Mouse (Mus musculus) layer of hippocampus, adult 8-10 months (tissue): Measurements from ENCODE around the gene Syngap1. TPM values are rescaled to one million over a fixed set of nuclear protein-coding genes. Genes with fewer than 3 reads are reported as not detected.
"Not testable (repeated sequence)": the region's sequence is repeated elsewhere in the genome, so short reads cannot be mapped to it uniquely, and the experiment has no call there.

Experiments used
- DNase-seq, 2 experiments: peaks; one replicate each; pipeline ENCODE4 v3.0.0; 2022; ENCODE audit warnings: low spot score in 2 of 2
- total RNA-seq, 4 experiments: library from RNA; stranded (reverse); gene quantifications; 2 replicates each; pipeline ENCODE4 v1.2.4; 2022

Gene Syngap1
- 100 to 1,000 TPM; 353 to 466 (median 403) TPM for total RNA-seq

DNA sequence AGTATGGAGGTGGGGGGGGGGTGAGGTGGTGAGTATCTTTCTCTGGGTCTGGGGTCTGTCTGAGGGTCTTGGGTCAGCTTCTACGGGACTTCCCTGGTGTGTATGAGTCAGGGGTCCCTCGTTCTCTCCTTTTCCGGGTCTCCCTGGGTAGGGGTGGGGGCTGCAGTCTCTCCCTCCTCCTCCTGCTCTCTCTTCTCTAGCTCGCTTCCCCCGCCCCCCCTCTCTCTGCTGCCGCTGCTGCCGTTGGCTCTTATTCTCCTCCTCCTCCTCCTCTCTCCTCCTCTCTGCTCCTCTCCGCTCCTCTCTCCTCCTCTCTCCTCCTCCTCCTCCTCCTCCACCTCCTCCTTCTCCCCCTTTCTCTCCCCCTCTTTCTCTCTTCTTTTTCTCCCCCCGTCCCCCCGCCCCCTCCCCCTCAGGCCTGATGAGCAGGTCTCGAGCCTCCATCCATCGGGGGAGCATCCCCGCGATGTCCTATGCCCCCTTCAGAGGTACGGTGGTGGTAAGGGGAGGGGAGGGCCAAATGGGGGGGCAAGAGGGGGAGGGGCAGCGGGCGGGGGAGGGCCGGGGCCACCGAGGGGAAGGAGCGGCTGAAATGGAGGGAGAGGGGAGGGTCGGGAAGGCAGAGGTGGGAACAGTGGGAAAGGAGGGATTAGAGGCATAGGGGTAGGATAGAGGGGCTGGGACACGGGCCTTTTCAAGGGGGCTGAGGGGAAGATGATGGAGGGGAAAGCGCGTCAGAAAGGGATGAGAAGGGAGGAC, at the start of gene Syngap1:
Syngap1 (plus strand) TSS at position 223 of the 759 bp plus-strand sequence.
- peak in 1 of 2 experiments; percentile 42 for DNase-seq

DNA sequence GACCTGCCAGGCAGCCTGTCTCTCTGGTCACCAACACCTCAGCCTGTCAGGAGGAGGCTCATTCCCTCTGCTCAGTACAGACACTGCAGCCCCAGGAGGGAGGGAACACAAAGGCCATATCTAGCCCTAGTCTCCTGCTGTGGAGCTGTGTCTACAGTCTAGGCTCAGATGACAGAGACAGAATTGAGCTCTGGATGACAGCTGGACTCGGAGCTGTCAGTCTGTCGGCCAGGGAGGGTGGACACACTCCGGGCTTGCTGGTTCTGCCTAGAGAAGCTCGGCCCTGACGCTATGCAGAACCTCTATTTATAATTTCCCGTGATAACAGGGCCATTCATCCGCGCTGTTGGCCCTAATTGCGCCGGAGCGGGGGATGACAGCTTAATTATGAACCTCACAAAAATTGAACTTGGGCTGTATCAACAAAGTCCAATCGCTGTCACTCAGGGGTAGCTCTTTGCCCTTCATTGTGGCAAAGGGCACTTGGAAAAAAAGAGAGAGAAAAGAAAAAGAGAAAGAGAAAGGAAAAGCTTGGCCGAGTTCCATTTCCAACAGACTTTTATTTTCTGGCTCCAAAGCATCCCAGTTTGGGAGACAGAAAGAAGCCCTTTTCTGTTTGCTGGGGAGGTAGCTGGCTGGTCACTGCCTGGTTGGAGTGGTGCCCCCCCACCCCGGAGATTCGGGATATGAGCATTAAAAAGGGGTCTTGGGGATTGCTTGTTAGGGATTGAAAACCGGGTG, 48.2 kb upstream of the Syngap1 start:
- DNase-seq, result peak; percentile 31 to 49

DNA sequence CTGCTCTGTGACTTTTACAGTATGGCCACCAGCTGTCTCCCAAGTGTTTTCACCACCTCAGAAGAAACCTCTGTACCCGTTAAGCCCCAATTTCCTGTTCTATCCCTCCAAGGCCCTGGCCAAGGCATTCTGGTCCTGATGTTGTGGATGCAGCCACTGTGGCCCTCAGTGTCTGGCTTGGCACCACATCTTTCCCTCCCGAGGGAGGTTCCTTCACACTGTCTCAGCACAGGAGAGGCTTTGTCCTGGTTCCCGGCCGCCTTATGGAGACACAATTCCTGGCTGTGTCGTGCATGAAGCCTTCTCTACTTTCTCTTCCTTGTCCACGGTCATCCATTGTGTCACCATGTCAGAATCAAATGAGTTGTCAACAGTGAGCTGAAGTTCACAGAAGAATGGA, 47.6 kb upstream of the Syngap1 start:
- no peak for DNase-seq

DNA sequence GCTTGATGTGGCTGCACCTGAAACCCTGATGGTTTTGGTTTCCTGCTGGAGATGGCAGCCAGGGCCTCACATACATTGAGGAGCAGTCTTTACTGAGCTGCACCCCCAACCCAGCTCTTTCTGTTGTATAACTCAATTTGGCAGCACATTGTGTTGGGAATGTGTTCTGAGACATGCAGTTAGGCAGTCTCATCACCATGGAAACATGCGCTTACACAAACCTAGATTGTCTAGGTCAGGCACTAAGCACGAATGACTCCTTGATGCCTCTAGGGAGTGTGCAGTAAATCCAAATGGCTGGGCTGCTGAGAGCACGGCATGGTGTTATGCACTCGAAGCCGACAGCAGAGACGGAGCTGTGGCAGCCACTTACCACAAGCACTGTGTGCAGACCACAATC, 46.7 kb upstream of the Syngap1 start:
- peak; percentile 50 to 55 for DNase-seq

DNA sequence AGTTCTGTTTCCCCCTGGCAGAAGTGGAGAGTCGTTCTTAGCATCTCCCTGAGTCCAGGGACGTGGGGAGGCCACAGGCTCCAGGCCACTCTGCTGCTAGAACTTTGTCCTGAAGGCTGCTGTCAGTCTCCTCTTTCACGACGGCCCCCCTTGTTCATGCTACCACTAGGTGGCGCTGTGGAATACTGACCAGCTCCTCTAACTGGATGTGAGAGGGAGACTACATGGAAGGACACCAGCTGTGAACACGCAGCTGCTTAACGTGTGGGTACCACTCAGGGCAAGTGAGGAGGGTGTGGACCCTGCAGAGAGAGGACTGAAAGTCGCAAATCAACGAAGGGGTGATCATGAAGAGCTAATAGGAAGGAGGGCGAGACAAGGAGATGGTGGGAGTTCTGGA, 45.5 kb upstream of the Syngap1 start:
- peak in 1 of 2 experiments; percentile 58 for DNase-seq

DNA sequence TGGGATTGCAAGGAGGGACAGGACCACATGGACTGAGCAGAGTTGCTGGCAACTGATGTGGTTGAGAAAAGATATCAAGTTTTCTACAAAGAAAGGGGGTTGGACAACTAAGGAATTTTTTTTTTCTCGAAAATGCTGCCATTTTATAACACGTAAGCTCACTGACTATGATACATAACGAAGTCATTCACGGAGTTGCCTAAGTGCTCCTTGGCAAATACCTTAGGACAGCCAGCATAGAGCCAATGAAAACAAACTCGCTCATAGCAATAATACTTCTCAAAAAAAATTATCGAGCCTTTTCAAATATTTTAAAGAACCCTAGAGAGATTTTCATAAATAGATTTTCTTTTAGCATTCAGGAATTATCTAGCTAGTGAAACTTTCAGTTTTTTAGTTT, 40.1 kb upstream of the Syngap1 start:
- DNase-seq, result no peak

DNA sequence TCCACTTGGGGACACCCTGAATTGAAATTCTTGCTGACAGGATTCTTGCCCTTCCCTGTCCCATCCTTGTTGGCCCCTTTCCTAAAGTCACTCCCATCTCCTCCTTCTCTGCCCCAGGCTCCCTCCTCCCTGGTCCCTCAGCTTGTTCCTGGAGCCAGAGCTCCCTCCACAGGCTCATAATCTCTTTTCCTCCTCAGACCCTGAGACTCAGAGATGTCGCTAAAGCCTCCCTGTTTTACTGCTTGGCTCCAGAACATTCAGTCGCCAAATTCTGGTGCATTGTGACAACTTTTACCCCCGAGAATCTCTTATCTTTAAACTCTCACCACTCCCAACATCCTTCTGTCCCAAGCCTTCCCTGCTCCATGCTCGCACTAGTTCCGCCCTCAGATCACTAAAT, 36.7 kb upstream of the Syngap1 start:
- DNase-seq, result no peak

DNA sequence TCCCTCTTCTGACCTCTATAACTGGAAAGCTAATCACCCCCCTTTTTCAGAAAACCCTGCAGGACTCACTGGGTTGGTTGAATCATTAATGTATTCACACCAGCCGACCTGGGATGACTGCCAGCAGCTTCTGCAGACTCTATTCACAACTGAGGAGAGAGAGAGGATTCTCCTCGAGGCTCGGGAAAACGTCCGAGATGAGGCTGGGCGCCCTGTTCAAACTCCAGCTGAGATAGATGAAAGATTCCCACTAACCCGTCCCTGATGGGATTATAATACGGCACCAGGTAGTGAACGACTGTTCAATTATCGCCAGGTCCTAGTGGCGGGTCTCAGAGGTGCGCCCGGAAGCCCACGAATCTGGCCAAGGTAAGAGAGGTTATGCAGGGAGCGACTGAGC, 33.5 kb upstream of the Syngap1 start:
- DNase-seq, result not testable (repeated sequence)

DNA sequence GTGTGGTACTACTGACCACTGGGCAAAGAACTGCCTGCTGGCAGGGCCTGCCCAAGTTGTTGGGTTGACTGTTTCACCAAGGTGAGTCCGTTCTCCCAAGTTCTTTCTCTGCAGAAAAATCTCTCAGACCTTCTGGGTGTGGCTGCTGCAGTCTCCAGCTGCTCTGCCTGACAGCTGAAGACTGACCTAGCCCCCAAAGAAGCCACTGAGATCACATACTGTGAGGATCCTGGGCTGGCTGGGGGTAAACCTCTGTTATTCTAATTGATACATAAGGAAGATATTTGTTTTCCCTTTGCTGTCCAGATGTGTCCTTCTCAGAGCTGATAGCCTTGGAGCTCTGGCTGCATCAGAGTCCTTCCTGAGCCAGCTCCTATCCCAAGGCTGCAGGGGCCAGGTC, 25.8 kb upstream of the Syngap1 start:
- no peak for DNase-seq

DNA sequence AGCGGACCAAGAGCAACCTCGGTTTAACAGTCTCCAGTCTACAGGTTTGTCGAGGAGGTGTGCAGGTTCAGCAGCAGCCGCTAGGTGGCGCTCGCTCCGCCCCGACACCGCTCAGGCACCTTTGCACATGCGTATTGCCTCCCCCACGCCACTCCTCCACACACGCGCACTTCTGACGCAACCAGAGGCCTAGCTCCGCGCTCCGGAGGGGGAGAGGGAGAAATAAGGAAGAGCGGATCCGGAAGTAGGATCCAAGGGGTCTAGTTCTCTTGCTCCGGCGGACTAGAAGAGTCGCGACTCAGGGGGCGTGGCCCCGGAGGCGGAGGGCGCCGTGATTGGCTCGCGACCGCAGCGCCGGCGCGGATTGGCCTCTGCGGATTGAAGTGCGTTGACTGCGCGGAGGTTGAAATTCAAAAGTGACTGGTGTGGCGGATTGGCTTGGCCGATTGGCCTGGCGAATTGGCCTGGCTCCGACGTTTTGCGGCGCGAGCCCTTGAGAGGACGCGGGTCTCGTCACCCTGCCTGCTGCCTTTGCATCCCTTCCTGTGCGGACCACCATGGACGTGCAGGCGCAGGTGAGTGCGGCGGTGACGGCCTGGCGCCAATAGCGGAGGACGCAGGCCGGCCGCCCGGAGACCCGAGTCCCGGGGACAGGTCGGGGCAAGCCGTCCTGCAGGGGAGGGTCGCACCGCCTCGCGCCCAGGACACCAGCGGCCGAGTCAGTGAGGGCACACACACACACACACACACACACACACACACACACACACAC, 24.2 kb upstream of the Syngap1 start, which contains the start of gene Kifc5b:
Kifc5b (plus strand) TSS at position 381 of the 772 bp plus-strand sequence.
- DNase-seq, result peak; percentile 99 to 100

DNA sequence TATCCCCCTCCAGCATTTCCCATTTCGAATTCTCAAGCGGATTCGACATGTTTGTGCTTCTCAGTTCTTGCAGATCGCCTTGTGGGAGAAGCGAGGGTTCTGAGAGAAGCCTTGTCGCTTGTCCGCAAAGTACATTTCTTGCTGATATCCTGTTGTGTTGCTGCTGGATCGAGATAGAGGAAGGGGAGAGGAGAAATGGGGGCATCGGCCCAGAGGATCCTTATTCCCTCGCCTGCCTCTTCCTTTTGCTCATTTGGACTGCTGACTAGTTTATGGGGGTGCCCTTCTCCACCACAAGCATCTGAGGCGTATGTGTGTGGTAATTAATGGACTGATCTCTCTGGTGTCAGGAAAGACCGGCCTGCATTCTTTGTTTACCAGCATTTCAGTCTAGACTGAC, 23.5 kb upstream of the Syngap1 start:
- DNase-seq, result not testable (repeated sequence)

DNA sequence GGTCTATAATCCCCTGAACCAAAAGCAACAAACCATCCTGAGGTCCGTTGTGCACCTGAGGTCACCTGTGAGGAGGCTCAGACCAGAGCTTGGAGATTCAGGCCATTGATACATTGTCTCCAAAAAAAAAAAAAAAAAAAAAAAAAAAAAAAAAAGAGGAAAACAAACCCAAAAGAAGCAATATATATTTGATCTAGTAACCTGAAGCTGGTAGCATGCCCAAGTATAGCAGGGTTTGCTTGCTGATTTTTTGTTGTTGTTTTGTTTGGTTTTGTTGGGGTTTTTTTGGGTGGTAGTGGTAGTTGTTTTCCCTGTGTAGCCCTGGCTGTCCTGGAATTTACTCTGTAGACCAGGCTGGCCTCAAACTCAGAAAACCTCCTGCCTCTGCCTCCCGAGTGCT, 22.7 kb upstream of the Syngap1 start:
- no peak for DNase-seq

DNA sequence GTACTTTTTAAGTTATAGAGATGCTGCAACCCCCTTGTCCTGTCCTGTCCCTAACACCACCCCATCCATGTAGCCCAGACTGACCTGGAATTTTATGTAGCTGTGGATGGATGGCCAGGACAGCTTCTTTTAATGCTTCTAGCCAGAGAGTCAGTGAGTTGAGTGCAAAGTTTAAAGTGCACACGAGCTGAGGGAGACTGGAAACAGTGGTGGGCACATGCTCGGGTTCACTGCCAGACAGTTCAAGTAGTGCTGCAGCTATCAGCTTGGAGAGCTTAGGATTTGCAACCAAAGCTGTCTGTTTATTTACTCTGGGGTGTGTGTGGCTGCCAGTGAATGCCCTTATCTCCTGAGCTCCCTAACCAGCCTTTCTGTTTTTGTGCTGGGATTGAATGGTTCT, 21.5 kb upstream of the Syngap1 start:
- not testable (repeated sequence) for DNase-seq

DNA sequence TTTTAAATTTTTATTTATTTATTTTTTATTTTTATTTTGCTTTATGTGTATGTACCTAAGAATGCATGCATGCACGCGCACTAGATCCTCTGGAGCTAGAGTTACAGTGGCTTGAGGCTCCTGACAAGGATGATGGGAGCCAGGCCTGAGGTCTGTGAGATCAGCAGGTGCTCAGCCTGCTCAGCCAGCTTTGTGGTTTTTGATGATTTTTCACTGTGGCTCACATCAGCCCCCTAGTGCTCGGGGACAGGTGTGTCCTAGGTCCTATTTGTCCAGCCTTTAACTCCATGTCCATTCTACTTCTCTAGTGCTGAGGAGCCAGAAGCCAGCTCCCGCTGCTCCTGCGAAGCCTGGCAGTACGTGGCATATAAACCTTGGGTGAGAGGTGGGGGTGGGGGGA, 18.7 kb upstream of the Syngap1 start:
- DNase-seq, result not testable (repeated sequence)

DNA sequence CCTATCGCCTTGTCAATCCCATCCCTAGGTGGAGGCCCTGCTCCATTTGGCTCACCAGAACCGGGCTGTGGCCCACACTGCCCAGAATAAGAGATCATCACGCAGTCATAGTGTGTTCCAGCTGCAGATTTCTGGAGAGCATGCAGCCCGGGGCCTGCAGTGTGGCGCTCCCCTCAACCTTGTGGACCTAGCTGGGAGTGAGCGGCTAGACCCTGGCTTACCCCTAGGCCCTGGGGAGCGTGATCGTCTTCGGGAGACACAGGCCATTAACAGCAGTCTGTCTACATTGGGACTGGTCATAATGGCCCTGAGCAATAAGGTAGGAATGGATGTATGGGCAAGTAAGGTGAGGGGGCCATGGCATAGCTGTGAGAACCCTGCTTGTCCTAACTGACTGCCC, 15.6 kb upstream of the Syngap1 start:
- DNase-seq, result not testable (repeated sequence)

DNA sequence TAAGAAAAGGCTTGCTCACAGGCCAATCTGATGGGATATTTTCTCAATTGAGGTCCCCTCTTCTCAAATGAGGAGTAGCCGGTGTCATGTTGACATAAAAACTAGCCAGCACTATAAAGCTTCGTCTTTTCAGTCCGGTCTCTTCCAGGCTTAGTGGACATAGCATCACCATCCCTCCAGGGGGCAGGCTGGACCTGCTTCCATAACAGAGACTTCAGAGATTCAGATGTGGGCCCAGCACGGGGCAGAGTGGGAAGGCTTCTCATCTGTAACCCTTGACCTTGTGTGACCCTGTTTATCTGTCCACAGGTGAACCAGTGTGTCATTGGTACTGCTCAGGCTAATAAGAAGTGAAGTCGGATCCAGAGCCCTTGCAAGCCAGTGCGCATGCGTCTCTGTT, 9.3 kb upstream of the Syngap1 start:
- DNase-seq, result not testable (repeated sequence)

DNA sequence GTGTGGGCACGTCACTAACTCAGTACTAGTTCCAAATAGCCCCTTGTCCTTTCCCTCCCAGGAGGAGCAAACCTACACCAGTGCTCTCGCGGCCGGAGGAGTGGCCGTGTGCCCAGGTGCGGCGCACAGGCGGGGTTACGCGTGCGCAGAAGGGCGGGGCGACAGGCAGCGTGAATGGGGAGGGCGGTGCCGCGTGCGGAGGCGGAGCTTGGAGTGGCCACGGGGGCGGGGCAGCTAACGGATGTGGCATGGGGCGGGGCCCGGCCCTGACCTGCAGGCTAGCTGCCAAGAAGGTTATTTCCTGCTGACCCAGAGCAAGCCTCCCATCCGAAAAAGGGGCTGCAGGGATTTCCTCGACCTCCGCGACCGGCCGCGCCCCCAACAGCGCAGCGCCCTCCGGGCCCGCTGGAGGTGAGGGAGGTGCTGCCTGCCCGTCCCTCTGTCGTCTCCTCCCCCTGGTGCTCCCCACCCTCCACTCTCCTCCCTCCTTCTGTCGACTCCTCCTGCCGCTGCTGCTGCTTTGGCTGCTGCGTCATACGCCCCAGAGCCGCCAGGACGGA, 8.1 kb upstream of the Syngap1 start, which contains the start of gene Phf1:
Phf1 (plus strand) TSS at position 214 of the 560 bp plus-strand sequence.
- DNase-seq, result peak; percentile 90 to 95

DNA sequence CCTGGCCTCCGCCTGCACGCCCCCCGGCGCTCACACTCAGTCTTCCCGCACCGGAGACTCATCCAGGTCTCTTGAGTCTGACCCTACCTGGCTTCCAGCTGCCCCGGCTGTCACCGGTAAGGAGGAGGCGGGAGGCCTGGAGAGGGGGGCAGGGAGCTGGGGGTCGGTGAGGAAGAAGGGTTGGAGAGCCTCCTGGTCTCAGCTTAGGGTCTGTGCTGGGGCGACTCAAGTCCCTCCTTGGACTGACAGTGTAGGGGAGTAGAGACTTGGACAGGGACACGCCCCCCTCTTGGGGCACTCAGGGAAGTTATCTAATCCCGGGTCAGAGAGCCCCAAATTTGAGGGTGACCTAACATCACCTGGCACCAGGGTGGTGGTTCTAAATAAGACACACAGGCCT, 7.6 kb upstream of the Syngap1 start:
- no peak for DNase-seq

DNA sequence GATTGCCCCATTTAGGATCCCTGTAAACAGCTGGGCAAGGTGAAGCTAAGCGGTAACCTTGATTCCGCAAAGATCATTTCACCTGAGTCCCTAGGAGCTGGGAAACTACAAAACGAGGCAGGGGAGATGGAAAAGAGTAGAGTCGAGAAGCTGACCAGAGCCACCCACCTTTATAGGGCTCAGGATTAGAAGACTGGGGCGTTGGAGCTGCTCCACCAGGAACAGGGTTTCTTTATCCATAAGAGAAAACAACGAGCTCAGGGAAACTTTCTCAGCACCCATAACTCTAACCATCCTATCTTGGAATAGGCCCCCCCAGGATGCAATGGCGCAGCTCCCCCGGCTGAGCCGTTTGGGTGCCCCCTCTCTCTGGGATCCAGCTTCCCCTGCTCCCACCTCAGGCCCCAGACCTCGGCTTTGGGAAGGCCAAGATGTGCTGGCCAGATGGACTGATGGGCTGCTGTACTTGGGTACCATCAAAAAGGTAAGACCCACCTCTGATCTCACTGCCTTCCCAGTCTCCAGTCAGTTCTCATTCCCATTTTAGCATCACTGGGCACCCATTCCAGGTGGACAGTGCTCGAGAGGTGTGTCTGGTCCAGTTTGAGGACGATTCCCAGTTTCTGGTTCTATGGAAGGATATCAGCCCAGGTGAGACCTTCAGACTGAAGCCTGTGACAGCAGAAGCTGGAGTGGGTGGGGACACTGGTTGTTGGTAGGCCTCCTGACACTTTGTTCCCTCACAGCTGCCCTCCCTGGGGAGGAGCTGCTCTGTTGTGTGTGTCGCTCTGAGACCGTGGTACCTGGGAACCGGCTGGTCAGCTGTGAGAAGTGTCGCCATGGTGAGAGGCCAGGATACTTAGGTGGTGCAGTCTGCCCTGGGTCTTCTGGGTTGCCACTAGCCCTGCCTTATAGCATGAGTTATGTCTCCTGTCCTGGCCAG, 6.9 kb upstream of the Syngap1 start:
- DNase-seq, result no peak

DNA sequence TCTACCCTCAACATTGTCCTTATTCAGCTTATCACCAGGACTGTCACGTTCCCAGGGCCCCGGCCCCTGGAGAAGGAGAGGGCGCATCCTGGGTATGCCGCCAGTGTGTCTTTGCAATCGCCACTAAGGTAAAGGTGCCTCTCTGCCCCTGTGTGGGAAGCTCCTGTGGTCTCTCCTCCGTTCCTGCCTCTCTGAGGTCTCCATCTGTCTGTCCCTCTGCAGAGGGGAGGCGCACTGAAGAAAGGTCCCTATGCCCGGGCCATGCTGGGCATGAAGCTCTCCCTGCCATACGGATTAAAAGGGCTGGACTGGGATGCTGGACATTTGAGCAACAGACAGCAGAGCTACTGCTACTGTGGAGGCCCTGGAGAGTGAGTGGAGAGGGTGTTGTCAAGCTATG, 6.0 kb upstream of the Syngap1 start:
- DNase-seq, result no peak
